Mouse (Mus musculus) layer of hippocampus, adult 8-10 months (tissue): ENCODE measurements around the gene Mid1ip1. TPM values are rescaled to one million over a fixed set of nuclear protein-coding genes. Genes with fewer than 3 reads are reported as not detected.

Experiments
- DNase-seq, 2 experiments: peaks; one replicate each; pipeline ENCODE4 v3.0.0; 2022; ENCODE audit warnings: low spot score in 2 of 2
- total RNA-seq, 4 experiments: library from RNA; stranded (reverse); gene quantifications; 2 replicates each; pipeline ENCODE4 v1.2.4; 2022

The Mid1ip1 gene
- total RNA-seq, result 100 to 1,000 TPM in 1 of 4 experiments, 10 to 100 TPM in 3; 75.1 to 115 (median 95.2) TPM

- DNase-seq, result peak; percentile 58 to 61
Observed at GRCm38 (mm10) chrX:10714696-10715140, at the start of gene Mid1ip1. TSS of gene Mid1ip1 (plus strand) at chrX:10715013.

GRCm38 (mm10) chrX:10694455-10695180, 20.2 kb upstream of the Mid1ip1 start:
- no peak for DNase-seq

- no peak for DNase-seq
Observed at GRCm38 (mm10) chrX:10706728-10707127, 8.1 kb upstream of the Mid1ip1 start.

DNA sequence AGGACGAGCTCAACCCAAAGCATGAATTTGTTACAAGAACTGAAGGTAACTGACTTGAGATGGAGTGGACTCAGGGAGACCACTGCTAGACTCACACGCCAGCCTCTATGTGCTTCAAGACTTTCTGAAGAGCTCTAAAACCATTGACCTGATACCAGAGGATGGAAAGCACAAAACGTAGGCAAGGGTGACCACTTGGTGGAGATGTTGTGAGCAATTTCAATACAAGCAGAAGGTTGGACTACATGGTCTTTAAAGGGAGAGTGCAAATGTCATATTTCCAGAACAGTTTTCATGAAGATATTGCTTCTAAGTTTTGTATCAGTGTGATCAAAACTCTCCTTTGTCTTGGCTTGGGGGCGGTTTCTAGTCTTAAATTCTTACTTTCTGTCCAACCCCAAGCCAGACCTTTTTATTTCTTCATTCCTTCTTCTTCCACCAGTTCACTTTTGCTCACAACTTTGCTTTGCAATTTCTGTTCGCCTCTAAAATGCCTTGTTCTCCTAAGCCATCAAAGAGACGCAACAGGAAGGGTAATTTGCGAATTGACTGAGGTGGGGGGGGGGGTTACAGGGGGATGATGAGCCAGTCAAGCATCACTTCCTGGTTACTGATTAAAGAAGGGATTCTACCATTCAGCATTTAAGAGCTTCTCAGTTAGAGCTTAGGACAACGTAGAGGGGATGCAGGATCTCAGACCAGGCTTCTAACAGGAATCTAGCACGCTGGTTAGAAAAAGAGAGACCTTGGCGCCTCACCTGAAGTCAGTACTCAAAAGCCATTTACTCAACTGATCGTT, 775 bp upstream of the Mid1ip1 start:
- DNase-seq, result no peak

DNA sequence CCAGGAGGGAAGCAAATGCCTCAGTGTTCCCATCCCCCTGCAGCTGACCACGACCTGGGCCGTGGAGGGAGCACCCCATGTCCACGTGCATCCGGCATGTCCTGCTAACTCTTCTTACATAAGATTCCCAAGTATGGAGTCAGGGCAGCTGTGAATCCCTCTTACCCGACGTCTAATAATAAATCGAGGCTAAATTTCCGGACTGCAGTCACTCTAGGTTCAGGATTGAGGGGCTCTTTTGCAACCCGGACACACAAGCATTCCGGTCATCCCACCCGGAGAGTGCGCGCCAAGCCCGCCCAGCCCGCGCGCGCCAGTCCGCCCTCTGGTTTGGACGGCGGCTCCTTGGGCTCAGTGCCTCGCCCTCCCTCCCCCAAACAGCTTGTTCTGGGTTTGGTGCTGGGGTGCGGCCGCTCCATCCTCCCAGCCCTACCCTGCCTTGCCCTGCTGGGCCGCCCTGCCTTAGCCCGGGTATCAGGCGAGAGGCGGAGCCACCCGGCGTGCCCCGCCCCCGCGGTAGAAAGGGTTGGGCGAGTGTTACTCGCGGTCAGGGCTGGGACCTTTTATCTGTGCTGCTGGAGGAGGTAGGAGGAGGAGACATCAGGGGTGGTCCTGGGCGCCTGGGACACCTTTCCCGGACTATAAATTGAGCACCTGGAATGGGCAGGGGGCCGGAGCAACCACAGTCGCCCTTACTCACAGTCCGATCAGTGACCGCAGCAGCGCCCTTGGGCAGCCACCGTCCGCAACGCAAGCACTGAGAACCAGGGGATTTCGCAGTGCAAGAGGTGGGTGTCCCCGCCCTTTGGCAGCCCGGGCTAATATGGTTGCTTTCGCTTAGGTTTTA, 2.3 kb downstream of the Mid1ip1 start:
- DNase-seq, result peak; percentile 71 to 79

GRCm38 (mm10) chrX:10718021-10718837, 3.4 kb downstream of the Mid1ip1 start:
- peak; percentile 3 to 26 for DNase-seq

GRCm38 (mm10) chrX:10718838-10719539, 4.2 kb downstream of the Mid1ip1 start:
- DNase-seq, result peak; percentile 31 to 40

- DNase-seq, result no peak
Observed at GRCm38 (mm10) chrX:10720391-10720790, 5.6 kb downstream of the Mid1ip1 start.

- DNase-seq, result no peak
Observed at GRCm38 (mm10) chrX:10724571-10724970, 9.8 kb downstream of the Mid1ip1 start.

DNA sequence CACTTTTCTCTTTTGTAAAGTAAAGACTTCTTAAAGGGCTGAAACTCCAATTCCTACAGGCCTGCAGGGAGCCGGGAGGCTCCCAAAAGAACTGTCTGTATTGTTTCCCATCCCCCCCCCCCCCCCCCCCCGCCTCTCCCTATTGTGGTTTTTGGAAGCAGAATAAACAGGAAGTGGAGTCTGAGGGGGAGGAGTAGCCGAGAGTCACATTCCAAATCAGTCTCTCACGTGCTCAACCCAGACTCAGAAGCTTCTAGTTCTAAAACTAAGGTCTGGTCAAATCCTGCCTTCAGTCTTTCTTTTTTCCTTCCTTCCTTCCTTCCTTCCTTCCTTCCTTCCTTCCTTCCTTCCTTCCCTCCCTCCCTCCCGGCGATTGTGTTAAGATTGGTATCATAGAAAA, 14.7 kb downstream of the Mid1ip1 start:
- DNase-seq, result no peak

DNA sequence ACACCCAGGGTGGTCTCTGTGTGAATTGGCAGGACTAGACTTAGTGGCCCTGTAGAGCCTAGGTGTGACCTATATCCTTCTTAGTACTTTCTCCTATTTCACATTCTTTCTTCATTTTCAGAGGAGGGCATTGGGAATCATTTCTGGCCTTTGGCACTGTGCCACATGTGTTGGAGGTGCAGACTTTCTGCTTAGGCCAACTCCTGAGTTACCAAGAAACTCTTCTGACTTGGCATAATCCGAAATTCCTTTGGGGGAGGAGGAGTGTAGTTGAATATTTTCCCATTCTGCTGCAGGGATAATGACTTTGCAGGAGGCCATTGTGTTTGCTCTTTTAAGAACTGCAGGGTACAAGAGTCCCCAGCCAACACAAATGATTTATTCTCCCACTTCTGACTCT, 19.6 kb downstream of the Mid1ip1 start:
- DNase-seq, result no peak

- DNase-seq, result no peak
Observed at GRCm38 (mm10) chrX:10734874-10735273, 20.1 kb downstream of the Mid1ip1 start.

- DNase-seq, result no peak
Observed at GRCm38 (mm10) chrX:10758866-10759265, 44.1 kb downstream of the Mid1ip1 start.

DNA sequence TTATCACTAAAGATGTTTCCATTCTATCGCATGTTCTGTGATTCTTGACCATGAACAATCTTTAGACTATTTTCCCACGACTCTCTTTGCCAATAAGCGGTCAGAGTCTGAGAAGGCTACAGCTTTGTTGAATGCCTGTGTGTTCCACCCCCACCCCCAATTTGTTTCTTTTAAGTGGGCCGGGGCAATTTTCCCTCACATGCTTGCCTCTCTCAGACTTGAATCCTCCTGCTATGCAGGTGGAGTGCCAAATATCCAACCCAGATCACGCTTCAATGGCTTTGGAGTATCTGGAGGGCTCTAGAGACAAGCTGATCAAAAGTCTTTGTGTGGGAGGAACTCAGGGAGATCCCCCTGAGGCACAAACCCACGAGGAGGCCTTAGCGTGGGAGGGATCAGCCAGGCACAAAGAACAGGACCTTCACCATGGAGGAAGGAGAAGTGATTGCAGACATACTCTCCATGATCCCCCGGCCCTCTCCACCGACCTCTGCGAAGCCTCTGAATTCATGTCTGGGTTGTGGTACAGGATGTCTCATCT, 48.7 kb downstream of the Mid1ip1 start:
- DNase-seq, result no peak

Other genes with a start within 250 kb of the Mid1ip1 start
- 1,000 to 10,000 TPM in 3 of 4 experiments, 100 to 1,000 TPM in 1; 952 to 1,125 (median 1,046) TPM for gene Tspan7, start 229.9 kb upstream of the Mid1ip1 start, total RNA-seq